Mouse (Mus musculus): ENCODE results near the gene Gm7579.

DNA sequence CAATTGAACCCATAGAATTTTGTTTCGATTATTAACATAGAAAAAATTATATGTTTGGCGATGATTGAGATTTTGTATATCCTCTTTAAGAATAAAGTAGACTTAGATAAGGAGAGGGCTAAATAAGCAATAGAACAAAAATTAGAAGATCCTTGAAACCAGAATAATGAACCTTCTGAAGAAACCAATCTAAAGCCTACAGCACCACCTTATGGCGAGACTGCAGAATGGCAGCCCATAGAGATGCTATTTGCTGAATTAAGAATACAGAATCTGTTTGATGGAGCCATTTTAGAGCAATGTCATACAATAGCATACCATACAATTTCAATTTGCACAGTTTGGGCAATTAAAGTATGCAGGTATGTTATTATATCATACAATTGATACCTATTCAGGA lies 41.8 kb upstream of the Gm7579 start:
- no peak for TF ChIP-seq CTCF (IDR thresholded peaks at IDR 0.05; ENCODE audit: control insufficient read depth, insufficient read depth, low read length)
- no peak for TF ChIP-seq POLR2A (IDR thresholded peaks at IDR 0.05; ENCODE audit: borderline replicate concordance, control insufficient read depth, low read depth, low read length)
